Mouse (Mus musculus): ENCODE results near the gene Lmbr1l.

DNA sequence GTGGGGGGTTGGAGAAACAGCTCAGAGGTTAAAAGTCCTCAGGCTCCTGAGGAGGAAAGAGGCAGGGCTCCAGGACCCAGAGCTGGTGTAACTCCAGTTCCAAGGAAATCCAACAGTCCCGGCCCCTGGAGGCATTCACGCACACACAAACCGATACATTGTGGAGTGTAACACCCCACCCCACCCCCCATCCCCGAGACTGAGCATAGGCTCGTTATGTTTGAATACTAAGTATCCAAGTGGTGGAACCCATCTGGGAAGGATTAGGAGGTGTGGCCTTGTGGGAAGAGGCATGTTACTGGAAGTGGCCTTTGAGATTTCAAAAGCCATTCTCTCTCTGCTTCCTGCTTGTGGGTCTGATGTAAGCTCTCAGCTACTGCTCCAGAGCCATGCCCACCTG, 3.5 kb upstream of the Lmbr1l start:
- TF ChIP-seq CTCF (IDR thresholded peaks at IDR 0.05; ENCODE audit: borderline replicate concordance, control insufficient read depth, extremely low read depth, insufficient read depth, low read length, poor library complexity) (no peak), POLR2A (IDR thresholded peaks at IDR 0.05; ENCODE audit: control insufficient read depth, extremely low read depth, insufficient read depth, low read length, poor library complexity) (no peak)
